Mouse (Mus musculus) liver, embryonic 14.5 days (tissue): ENCODE measurements around the gene Stxbp5l.

ENCODE experiments used
- CTCF ChIP-seq: IDR thresholded peaks from 2 replicates; pipeline ENCODE4 v1.5.1; 2016; ENCODE audit warnings: antibody characterized with exemption, low read depth, control low read depth
- EP300 ChIP-seq: IDR thresholded peaks from 2 replicates; pipeline ENCODE4 v1.6.1; 2016; ENCODE audit warnings: antibody characterized with exemption, low read depth

DNA sequence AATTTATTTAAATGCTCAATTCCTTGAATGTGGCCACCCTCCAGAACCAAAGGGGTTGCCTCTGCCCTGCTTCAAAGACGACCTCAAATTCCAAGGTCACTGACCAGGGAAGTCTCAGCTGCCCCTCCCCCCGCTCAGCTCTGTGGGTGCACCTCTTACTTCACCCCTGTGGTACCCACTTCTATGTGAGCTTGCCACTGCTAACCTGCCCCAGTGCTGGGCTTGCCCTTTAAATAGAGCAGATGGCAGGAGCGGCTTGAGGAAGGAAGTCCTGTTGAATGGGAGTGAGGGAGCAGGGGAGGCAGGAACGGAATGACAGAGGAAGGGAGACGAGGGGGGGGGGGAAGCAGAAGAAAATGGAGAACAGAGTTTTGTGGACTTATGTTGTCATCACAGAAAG lies 276.0 kb downstream of the Stxbp5l start:
- TF ChIP-seq CTCF (no peak), EP300 (no peak)
